Mouse (Mus musculus) E14TG2a.4 (cell line): ENCODE measurements around the gene Ttf1.

Source experiments
- CTCF ChIP-seq: conservative IDR thresholded peaks from 2 replicates; pipeline ENCODE4 v1.5.1; 2014; ENCODE audit warnings: low read length
- NANOG ChIP-seq: IDR thresholded peaks from 2 replicates; pipeline ENCODE4 v1.6.1; 2014; ENCODE audit warnings: borderline replicate concordance, low read length, mixed read lengths
- POU5F1 ChIP-seq: IDR thresholded peaks from 2 replicates; pipeline ENCODE4 v1.6.1; 2014; ENCODE audit warnings: low read length, borderline replicate concordance

- no peak for TF ChIP-seq CTCF
- TF ChIP-seq POU5F1, result no peak
- no peak for TF ChIP-seq NANOG
Observed at GRCm38 (mm10) chr2:29012523-29012922, 47.5 kb upstream of the Ttf1 start.
